Mouse (Mus musculus): Measurements from ENCODE around the gene Emc9. TPM values are rescaled to one million over a fixed set of nuclear protein-coding genes. Genes with fewer than 3 reads are reported as not detected.

Gene Emc9
- polyA plus RNA-seq, 1 experiment from 2014 or later: 46.9 TPM

- Histone ChIP-seq H3K4me3 (ENCODE audit: low read depth, low read length) (no peak overlapping the region), H3K36me3 (ENCODE audit: control insufficient read depth, insufficient read depth, low read length) (peaks cover 3% of the 10 kb centered on the region; the same call in 1 of the 2 replicates), H3K4me2 (ENCODE audit: low read length) (no peak overlapping the region), H3K27me3 (ENCODE audit: control insufficient read depth, insufficient read depth, low read depth, low read length) (no peaks in the 10 kb centered on the region), H3K9me3 (replicated peaks; ENCODE audit: control insufficient read depth, low read length, poor library complexity, severe bottlenecking) (no peaks in the 10 kb centered on the region), H3K4me1 (ENCODE audit: control insufficient read depth, insufficient read depth, low read length) (peaks cover 11% of the 10 kb centered on the region), H3K9ac (ENCODE audit: low read depth, low read length) (no peak overlapping the region), H3K27ac (ENCODE audit: low read length) (no peak overlapping the region)
- WGBS: 97% methylated on average over 12 of the region's 12 CpGs
- ATAC-seq: no peak
These were observed 42.8 kb downstream of the Emc9 start for GRCm38 (mm10) chr14:55542268-55542667.

- 2% methylated on average over 10 of the region's 10 CpGs for WGBS
- Histone ChIP-seq H3K4me1 (ENCODE audit: control insufficient read depth, insufficient read depth, low read length) (peaks cover 11% of the 10 kb centered on the region), H3K36me3 (ENCODE audit: control insufficient read depth, insufficient read depth, low read length) (peaks cover 3% of the 10 kb centered on the region; the same call in 1 of the 2 replicates), H3K4me2 (ENCODE audit: low read length) (peak overlapping the region; percentile 70), H3K27ac (ENCODE audit: low read length) (peak overlapping the region; percentile 85), H3K9me3 (replicated peaks; ENCODE audit: control insufficient read depth, low read length, poor library complexity, severe bottlenecking) (no peaks in the 10 kb centered on the region), H3K27me3 (ENCODE audit: control insufficient read depth, insufficient read depth, low read depth, low read length) (no peaks in the 10 kb centered on the region), H3K9ac (ENCODE audit: low read depth, low read length) (peak overlapping the region; percentile 72), H3K4me3 (ENCODE audit: low read depth, low read length) (peak overlapping the region; percentile 47)
- peak; percentile 55 for ATAC-seq
These were observed 44.2 kb downstream of the Emc9 start for GRCm38 (mm10) chr14:55540787-55541321.

GRCm38 (mm10) chr14:55540067-55540786, 44.9 kb downstream of the Emc9 start, which contains the start of gene Pck2:
Pck2 (plus strand) TSS chr14:55540266.
- ATAC-seq: peak; percentile 86
- 0% methylated on average over 32 of the region's 32 CpGs for WGBS

GRCm38 (mm10) chr14:55536116-55536745, 48.9 kb downstream of the Emc9 start:
- Histone ChIP-seq H3K9ac (ENCODE audit: low read depth, low read length) (no peak overlapping the region), H3K4me1 (ENCODE audit: control insufficient read depth, insufficient read depth, low read length) (peaks cover 3% of the 10 kb centered on the region), H3K27ac (ENCODE audit: low read length) (no peak overlapping the region), H3K27me3 (ENCODE audit: control insufficient read depth, insufficient read depth, low read depth, low read length) (no peaks in the 10 kb centered on the region), H3K36me3 (ENCODE audit: control insufficient read depth, insufficient read depth, low read length) (no peaks in the 10 kb centered on the region), H3K4me2 (ENCODE audit: low read length) (no peak overlapping the region), H3K9me3 (replicated peaks; ENCODE audit: control insufficient read depth, low read length, poor library complexity, severe bottlenecking) (no peaks in the 10 kb centered on the region), H3K4me3 (ENCODE audit: low read depth, low read length) (no peak overlapping the region)
- ATAC-seq: no peak
- WGBS: 55% methylated on average over 6 of the region's 6 CpGs

More at GRCm38 (mm10) chr14:55540067-55540786, 44.9 kb downstream of the Emc9 start, which contains the start of gene Pck2:
- no peaks in the 10 kb centered on the region for H3K9me3 ChIP-seq (replicated peaks; ENCODE audit: control insufficient read depth, low read length, poor library complexity, severe bottlenecking)
- peak within 1 kb of the TSS; percentile 85 for H3K27ac ChIP-seq (ENCODE audit: low read length)
- H3K9ac ChIP-seq (ENCODE audit: low read depth, low read length): peak within 1 kb of the TSS; percentile 72
- H3K4me1 ChIP-seq (ENCODE audit: control insufficient read depth, insufficient read depth, low read length): peaks cover 11% of the 10 kb centered on the region
- peak within 1 kb of the TSS; percentile 70 for H3K4me2 ChIP-seq (ENCODE audit: low read length)
- peak within 1 kb of the TSS; percentile 47 for H3K4me3 ChIP-seq (ENCODE audit: low read depth, low read length)
- H3K27me3 ChIP-seq (ENCODE audit: control insufficient read depth, insufficient read depth, low read depth, low read length): no peaks in the 10 kb centered on the region
- H3K36me3 ChIP-seq (ENCODE audit: control insufficient read depth, insufficient read depth, low read length): peaks cover 3% of the 10 kb centered on the region; the same call in 1 of the 2 replicates

Other genes with a start within 250 kb of the Emc9 start
- gene Dhrs4, start 106.5 kb downstream of the Emc9 start, polyA plus RNA-seq (2015; fragmentation: Nextera tagmentation; extraction: Ambion mirVana): 21.4 and 22.2 TPM in 2 replicates
- 34.5 and 37.7 TPM in 2 replicates for gene Carmil3, start 94.7 kb downstream of the Emc9 start, polyA plus RNA-seq (2015; fragmentation: Nextera tagmentation; extraction: Ambion mirVana)
- gene Cpne6, start 74.9 kb downstream of the Emc9 start, polyA plus RNA-seq (2015; fragmentation: Nextera tagmentation; extraction: Ambion mirVana): 2.2 and 3.4 TPM in 2 replicates
- gene Nrl, start 60.3 kb downstream of the Emc9 start, polyA plus RNA-seq (2015; fragmentation: Nextera tagmentation; extraction: Ambion mirVana): 0.08 and 0.19 TPM in 2 replicates
- gene Pck2, start 45.0 kb downstream of the Emc9 start, polyA plus RNA-seq (2015; fragmentation: Nextera tagmentation; extraction: Ambion mirVana): 29.5 and 30.6 TPM in 2 replicates
- gene Dcaf11, start 25.3 kb downstream of the Emc9 start, polyA plus RNA-seq (2015; fragmentation: Nextera tagmentation; extraction: Ambion mirVana): 134 and 137 TPM in 2 replicates
- 0.55 and 0.72 TPM in 2 replicates for gene A730061H03Rik, start 24.9 kb downstream of the Emc9 start, polyA plus RNA-seq (2015; fragmentation: Nextera tagmentation; extraction: Ambion mirVana)
- 0.22 TPM in 1 of 2 replicates, not detected in the other for gene Fitm1, start 9.7 kb downstream of the Emc9 start, polyA plus RNA-seq (2015; fragmentation: Nextera tagmentation; extraction: Ambion mirVana)
- 238 and 262 TPM in 2 replicates for gene Psme1, start 7.2 kb downstream of the Emc9 start, polyA plus RNA-seq (2015; fragmentation: Nextera tagmentation; extraction: Ambion mirVana)
- gene Psme2, start 5.8 kb upstream of the Emc9 start, polyA plus RNA-seq (2015; fragmentation: Nextera tagmentation; extraction: Ambion mirVana): 174 and 183 TPM in 2 replicates
- gene Rnf31, start 6.4 kb upstream of the Emc9 start, polyA plus RNA-seq (2015; fragmentation: Nextera tagmentation; extraction: Ambion mirVana): 24.6 and 27.2 TPM in 2 replicates
- 10.4 and 10.5 TPM in 2 replicates for gene Irf9, start 18.3 kb upstream of the Emc9 start, polyA plus RNA-seq (2015; fragmentation: Nextera tagmentation; extraction: Ambion mirVana)
- 8.0 and 8.4 TPM in 2 replicates for gene Rec8, start 32.7 kb upstream of the Emc9 start, polyA plus RNA-seq (2015; fragmentation: Nextera tagmentation; extraction: Ambion mirVana)
- 116 and 123 TPM in 2 replicates for gene Ipo4, start 50.7 kb upstream of the Emc9 start, polyA plus RNA-seq (2015; fragmentation: Nextera tagmentation; extraction: Ambion mirVana)
- 2.1 and 2.4 TPM in 2 replicates for gene Gm49378, start 52.6 kb upstream of the Emc9 start, polyA plus RNA-seq (2015; fragmentation: Nextera tagmentation; extraction: Ambion mirVana)
- 57.8 and 60.0 TPM in 2 replicates for gene Tm9sf1, start 58.5 kb upstream of the Emc9 start, polyA plus RNA-seq (2015; fragmentation: Nextera tagmentation; extraction: Ambion mirVana)
- 0.20 and 0.28 TPM in 2 replicates for gene Tssk4, start 64.9 kb upstream of the Emc9 start, polyA plus RNA-seq (2015; fragmentation: Nextera tagmentation; extraction: Ambion mirVana)
- gene Mdp1, start 75.2 kb upstream of the Emc9 start, polyA plus RNA-seq (2015; fragmentation: Nextera tagmentation; extraction: Ambion mirVana): 81.0 and 84.6 TPM in 2 replicates
- gene Gmpr2, start 86.6 kb upstream of the Emc9 start, polyA plus RNA-seq (2015; fragmentation: Nextera tagmentation; extraction: Ambion mirVana): 52.5 and 52.7 TPM in 2 replicates
- 532 and 551 TPM in 2 replicates for gene Nedd8, start 86.8 kb upstream of the Emc9 start, polyA plus RNA-seq (2015; fragmentation: Nextera tagmentation; extraction: Ambion mirVana)
- gene Tinf2, start 96.5 kb upstream of the Emc9 start, polyA plus RNA-seq (2015; fragmentation: Nextera tagmentation; extraction: Ambion mirVana): 22.5 and 25.8 TPM in 2 replicates
- 0.13 and 0.15 TPM in 2 replicates for gene Tgm1, start 128.6 kb upstream of the Emc9 start, polyA plus RNA-seq (2015; fragmentation: Nextera tagmentation; extraction: Ambion mirVana)
- gene Rabggta, start 137.0 kb upstream of the Emc9 start, polyA plus RNA-seq (2015; fragmentation: Nextera tagmentation; extraction: Ambion mirVana): 64.0 and 65.1 TPM in 2 replicates
- gene Dhrs1, start 160.4 kb upstream of the Emc9 start, polyA plus RNA-seq (2015; fragmentation: Nextera tagmentation; extraction: Ambion mirVana): 72.3 and 75.3 TPM in 2 replicates
- gene Nop9, start 160.4 kb upstream of the Emc9 start, polyA plus RNA-seq (2015; fragmentation: Nextera tagmentation; extraction: Ambion mirVana): 25.9 and 28.0 TPM in 2 replicates
- gene Cideb, start 173.2 kb upstream of the Emc9 start, polyA plus RNA-seq (2015; fragmentation: Nextera tagmentation; extraction: Ambion mirVana): 0.21 and 0.26 TPM in 2 replicates
- gene Ltb4r2, start 176.1 kb upstream of the Emc9 start, polyA plus RNA-seq (2015; fragmentation: Nextera tagmentation; extraction: Ambion mirVana): 0.51 and 0.59 TPM in 2 replicates
- gene Ltb4r1, start 180.7 kb upstream of the Emc9 start, polyA plus RNA-seq (2015; fragmentation: Nextera tagmentation; extraction: Ambion mirVana): 0.50 and 0.60 TPM in 2 replicates
- gene Adcy4, start 198.8 kb upstream of the Emc9 start, polyA plus RNA-seq (2015; fragmentation: Nextera tagmentation; extraction: Ambion mirVana): 4.0 and 5.0 TPM in 2 replicates
- 1.6 and 1.7 TPM in 2 replicates for gene Ripk3, start 203.6 kb upstream of the Emc9 start, polyA plus RNA-seq (2015; fragmentation: Nextera tagmentation; extraction: Ambion mirVana)
- gene Nfatc4, start 237.8 kb upstream of the Emc9 start, polyA plus RNA-seq (2015; fragmentation: Nextera tagmentation; extraction: Ambion mirVana): 6.7 and 7.0 TPM in 2 replicates